Mouse (Mus musculus) lung, adult 2 months (tissue): ENCODE data around the gene Zfand2a.

Experiments
- CTCF ChIP-seq: fragments of 200-500 bp; IDR thresholded peaks from 2 replicates; pipeline ENCODE4 v1.5.1; 2011; ENCODE audit warnings: mild to moderate bottlenecking, low read length, control low read depth; ENCODE audit not compliant: insufficient read depth
- POLR2A ChIP-seq: fragments of 200-500 bp; IDR thresholded peaks from 2 replicates; pipeline ENCODE4 v1.6.1; 2011; ENCODE audit warnings: low read depth, mild to moderate bottlenecking, control low read depth, low read length, borderline replicate concordance; ENCODE audit errors: extremely low read depth

DNA sequence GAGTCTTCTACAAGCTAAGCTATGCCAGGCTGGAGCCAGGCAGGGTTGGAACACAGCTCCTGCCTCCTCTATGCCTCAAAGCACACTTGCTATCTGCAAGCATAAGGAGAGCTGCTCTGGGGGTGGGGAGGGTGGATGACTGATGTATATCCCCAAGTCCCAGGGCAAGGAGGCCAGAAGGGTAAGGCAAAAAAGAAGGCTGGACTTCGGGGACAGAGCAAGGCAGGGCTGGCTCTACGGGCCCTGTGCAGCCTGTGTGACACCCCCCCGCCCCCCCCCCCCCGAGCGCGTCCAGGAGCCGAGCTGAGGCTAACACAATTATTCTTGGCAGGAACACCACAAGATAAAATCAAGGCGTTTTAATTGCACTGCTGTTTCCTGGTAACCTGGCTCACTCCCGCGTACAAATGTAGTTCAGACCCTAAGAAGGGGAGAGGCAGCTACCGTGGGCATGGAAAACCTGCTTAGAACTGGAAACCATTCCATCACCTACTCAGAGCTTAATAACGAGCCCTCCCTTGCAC, 54.5 kb downstream of the Zfand2a start:
- TF ChIP-seq CTCF (no peak), POLR2A (no peak)
